Mouse (Mus musculus) heart, postnatal 36 days (tissue): ENCODE data around the gene Arsg. TPM values are rescaled to one million over a fixed set of nuclear protein-coding genes. Genes with fewer than 3 reads are reported as not detected.

Source experiments
- DNase-seq, 2 experiments: peaks; one replicate each; pipeline ENCODE4 v3.0.0; 2021 to 2022
- intact Hi-C: fragments of 180-260 bp; cut with DNase I; formaldehyde crosslinking; loops from one replicate; pipeline ENCODE4 v1.15.1; 2025
- total RNA-seq, 2 experiments: library from RNA; stranded (reverse); gene quantifications; 2 replicates each; pipeline ENCODE4 v1.2.3; 2021

The Arsg gene
- total RNA-seq, 2 experiments from 2014 or later, result 1.4 to 1.9 TPM

DNA sequence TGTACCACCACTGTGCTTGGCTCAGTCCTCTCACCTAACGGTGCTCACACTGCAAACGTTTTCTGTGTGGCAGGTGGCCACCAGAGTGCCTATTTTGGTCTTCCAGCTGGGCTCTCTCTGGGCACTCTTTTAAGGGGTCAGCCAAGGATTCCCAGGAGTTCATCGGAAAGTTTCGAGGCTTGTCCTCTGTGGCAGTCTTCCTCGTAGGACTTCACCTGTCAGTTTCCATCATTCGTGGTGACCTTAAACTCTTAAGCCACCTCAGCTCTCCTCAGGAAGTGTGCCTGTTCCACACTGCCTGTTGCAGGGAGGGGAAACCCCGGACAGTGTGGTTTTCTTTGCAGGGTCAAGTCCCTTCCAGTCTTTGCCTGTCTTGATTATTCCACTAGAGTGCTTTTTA lies 96.6 kb downstream of the Arsg start:
- intact Hi-C loops, result no loop called here
- DNase-seq, result no peak

DNA sequence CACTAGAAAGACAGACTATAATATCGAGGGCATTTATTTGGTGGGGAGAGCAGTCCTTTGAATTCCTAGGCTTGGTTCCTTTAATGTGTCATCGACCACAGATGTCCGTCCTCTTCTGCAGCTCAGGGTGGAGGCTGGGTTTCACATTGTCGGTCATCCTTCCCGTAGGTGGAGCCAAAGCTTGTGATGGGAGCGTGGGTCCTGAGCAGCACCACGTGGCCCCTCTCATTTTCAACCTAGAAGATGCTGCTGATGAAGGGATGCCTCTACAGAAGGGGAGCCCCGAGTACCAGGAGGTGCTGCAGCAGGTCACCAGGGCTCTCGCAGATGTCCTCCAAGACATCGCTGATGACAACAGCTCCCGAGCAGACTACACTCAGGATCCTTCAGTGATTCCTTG lies 98.9 kb downstream of the Arsg start:
- DNase-seq, result no peak
- intact Hi-C loops, result no loop called here

DNA sequence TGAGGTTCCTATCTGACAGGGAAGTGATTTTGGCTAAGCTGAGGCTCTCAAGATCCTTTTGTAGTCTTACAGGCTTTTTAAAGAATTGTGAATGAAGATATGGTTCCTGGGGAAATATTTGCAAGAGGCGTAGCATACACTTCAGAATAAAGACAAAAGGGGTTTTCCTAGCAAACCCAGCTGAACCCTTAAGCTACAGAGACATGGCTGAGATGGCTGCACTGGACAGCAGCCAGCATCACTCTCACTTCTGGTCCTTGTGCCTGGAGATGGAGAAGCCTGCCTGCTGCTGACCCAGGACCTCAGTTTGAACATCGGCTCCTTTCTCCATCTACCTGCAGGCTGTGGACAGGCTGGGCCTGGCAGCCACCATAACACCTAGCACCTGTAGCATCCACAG lies 101.4 kb downstream of the Arsg start:
- DNase-seq, result no peak
- intact Hi-C loops, result no loop called here

DNA sequence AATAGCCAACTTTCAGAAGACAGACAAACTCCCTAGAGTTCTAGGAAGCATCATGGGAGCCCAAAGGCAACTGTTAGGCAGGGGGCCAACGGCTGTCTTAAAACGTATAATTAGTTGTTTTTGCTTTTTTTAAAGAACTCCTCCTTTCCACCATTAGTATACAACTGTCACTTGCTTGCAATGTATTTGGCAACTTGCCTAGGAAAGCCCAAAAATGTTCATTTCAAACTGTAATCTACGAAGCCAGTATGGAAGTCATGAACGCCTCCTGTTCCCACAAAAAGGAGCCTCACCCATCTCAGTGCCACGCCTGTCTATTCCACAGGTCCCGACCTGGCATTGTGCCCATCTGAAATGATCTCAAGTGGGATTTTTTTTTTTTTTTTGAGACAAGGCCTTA lies 102.7 kb downstream of the Arsg start:
- intact Hi-C loops, result no loop called here
- DNase-seq, result no peak

DNA sequence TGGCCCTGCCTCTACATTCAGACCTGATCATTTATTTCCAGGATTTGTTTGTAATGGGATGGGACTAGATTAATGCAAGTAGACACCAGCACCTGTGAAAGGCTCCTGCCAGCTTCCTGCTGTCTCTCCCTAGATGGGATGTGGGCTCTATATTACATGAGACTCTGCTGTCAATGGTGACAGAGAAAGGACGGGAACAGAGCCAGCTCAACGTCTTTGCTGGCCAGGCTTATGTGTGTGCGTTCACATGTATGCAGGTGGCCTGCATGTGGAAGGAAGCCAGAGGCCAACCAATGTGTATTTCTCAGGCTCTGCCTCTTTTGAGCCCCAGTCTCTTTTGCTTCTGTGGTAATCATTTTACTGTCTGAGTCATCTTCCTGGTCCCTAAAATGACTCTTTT lies 105.4 kb downstream of the Arsg start:
- intact Hi-C loops, result no loop called here

DNA sequence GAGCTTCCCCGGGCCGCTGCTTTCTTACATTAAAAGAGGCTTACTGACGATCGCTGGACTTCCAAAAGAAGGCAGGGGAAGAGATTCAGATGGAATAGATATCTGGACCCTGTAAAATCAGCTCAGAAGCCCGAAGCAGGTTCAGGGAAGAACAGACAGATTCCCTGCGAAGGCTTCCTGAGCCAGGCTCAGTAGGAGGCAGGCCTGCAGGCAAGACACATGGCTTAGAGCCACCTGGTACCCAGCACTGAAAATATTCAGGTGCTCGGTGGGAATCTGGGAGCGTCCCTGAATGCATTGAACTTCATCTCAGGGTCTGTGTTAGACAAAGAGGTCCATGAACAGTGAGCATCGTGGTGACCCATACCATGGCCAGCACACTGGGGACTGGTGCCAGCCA lies 106.8 kb downstream of the Arsg start:
- no peak for DNase-seq
- intact Hi-C loops, result no loop called here

More for the DNA sequence above, 105.4 kb downstream of the Arsg start:
- DNase-seq, result no peak

DNA sequence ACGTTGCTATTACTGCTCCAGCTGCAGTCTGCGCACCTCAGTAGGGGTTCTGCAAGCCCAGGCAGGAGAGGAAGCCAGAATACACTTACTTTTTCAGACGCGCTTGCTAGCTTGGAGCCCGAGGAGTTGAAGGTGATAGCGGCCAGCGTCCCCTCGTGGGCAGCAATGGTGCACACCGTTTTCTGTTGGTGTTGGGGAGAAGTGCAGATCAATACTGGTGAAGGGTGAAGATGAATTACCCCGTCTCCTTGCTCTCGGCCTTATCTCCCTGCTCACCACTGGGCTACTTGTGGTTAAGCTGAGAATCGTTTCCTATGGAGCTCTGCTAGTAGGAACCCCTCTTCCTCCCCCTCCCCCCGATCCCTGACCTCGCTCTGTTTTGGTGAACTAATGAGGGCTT lies 110.8 kb downstream of the Arsg start:
- intact Hi-C loops, result loop anchor here (2.0 kb wide), 2 partner anchors 37 to 267 kb away; no protein-coding TSS in a partner anchor
- DNase-seq, result no peak

DNA sequence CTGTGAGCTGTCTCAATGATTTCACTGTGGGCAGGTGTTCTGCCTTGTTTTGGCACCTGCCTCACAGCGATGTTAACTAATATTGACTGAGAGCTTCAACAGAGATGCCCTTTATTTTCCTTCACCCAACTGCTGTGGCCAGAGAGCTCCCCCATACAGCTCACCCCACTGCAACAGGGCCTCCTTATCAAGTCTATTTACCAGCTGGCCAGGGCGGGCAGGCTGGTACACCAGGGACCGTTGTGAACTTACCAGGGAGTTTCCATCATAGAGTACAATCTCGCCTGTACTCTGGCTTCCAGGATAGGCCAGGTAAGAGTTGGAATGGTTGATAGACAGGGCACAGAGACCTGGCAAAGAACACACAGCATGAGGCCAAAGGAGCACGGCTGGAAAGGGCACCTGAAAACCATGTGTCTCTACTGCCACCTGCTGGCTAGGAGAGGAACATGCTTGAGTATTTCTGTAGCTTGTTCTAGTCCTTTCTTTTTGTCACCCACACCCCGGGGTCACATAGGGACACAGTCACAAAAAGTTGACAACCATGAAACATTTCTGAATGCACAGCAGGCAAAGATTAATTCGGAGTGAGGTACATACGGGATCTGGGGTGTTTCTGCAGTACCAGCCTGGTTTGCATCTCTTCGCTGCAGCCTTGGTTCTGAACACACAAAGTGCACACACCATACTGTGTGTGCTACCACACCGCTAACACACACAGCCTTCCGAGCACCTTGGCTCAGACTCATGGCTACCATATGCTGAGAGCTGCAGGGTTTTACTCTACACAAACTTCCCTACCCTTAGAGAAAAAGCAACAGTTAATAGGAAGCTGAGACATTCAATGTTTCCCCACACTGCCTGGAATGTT lies 111.9 kb downstream of the Arsg start:
- DNase-seq, result peak; percentile 75 to 76
- intact Hi-C loops, result loop anchor here (1.0 to 5.0 kb wide), 5 partner anchors 36 to 341 kb away; no protein-coding TSS in a partner anchor

DNA sequence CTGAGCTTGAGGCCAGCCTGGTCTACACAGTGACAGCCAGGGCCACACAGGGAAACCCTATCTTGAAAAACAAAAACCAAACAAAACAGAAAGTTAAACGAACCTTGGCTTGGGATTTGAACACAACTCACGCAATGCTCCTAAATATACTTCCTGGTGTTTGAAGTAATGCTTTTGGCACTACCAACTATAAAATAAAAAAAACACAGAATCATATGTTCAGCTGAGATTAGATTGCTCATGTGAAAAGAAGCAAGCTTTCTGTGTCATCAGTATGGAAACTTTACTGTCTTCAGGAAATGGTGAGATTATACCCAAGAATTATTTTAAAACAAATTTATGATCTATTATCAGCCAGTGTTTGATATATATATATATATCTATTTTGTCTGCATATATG lies 113.2 kb downstream of the Arsg start:
- no peak for DNase-seq
- intact Hi-C loops, result loop anchor here (5.0 kb wide), 1 partner anchor 254 kb away; no protein-coding TSS in a partner anchor

DNA sequence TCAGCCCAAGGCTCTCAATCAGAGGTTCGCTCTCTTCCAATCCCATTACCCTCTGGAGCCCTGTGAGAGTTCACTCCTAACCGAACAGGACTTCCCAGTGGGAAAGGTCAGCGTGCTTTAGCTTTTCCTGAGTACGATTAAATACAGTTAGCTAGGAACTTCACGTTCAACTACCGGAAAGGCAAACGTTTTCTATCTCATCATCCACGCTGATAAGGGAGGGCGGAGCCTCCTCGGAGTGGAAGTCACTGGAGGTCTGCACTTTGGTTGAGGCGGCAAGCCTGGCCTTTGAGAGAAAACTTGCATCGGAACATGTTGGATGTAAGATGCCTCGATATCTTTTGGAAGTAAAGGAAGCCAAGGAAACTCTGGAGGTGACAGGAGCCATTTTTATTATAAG lies 113.8 kb downstream of the Arsg start:
- intact Hi-C loops, result loop anchor here (5.0 kb wide), 1 partner anchor 255 kb away; no protein-coding TSS in a partner anchor
- DNase-seq, result no peak

DNA sequence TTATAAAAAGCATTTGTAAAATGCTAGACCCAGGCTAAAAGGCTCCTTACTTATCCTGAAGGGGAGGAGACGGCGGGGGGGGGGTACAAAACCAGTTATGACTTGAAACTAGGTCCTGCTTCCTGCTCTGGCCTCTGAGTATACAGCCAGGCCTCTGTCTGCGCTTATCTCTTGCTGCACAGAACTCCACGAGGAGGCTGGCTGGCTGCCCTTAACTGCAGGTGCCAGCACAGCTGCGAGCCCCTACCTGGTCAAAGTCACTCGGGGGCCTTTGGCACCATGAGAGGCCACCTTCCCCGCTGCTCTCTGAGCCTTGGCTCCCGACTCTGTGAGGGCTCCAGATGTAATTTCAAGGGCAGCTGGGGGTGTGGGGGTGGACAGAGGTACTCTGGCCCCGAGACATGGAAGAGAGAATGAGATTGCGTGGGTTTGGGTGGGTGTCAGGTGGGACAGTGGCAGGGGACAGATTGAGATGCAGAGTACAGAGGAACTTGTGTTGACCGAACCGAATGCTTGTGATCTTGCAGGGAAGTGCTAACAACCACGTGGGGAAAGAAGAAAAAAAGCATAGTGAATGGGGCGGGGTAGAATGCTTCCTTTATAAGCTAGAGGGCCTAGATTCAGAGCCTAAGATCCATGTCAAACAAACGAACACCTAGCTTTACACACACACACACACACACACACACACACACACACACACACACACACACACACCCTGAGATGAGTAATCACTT lies 114.6 kb downstream of the Arsg start:
- peak; percentile 50 to 61 for DNase-seq
- intact Hi-C loops, result loop anchor here (5.0 kb wide), 1 partner anchor 256 kb away; no protein-coding TSS in a partner anchor

DNA sequence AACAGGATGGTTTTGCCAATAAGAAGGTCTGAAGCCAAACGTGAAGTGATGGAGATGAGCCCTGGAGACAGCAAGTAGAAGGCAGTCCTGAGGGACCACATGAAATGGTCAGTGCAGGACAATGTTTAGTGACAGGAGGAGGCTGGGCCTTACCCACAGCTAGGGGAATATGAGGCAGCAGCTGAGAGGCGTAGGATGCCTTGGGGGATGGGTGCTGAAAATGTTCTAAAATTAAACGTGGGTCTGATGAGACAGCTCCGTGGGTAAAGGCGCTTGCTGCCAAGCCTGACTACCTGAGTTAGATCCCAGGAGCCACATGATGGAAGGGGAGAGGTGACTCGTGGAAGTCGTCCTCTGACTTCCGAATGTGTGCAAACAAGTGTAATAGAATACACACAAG lies 116.8 kb downstream of the Arsg start:
- intact Hi-C loops, result no loop called here
- DNase-seq, result no peak

DNA sequence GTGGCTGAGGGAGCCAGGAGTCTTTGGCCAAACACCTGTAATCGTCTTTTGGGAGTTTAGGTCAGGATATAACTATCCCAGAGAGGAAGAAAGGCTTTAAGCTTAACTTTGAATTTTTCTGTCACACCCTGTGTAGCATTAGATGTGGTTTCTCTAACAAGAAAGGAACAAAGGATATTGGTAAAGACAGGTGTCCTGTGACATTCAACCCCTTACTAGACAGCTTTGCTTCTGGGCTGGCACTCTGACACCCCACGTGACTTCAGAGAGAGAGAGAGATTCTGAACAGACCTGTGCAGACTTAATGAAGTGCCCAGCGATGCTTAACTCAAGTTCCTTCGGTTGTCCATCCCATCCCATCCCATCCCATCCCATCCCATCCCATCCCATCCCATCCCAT lies 118.3 kb downstream of the Arsg start:
- intact Hi-C loops, result no loop called here
- DNase-seq, result no peak

DNA sequence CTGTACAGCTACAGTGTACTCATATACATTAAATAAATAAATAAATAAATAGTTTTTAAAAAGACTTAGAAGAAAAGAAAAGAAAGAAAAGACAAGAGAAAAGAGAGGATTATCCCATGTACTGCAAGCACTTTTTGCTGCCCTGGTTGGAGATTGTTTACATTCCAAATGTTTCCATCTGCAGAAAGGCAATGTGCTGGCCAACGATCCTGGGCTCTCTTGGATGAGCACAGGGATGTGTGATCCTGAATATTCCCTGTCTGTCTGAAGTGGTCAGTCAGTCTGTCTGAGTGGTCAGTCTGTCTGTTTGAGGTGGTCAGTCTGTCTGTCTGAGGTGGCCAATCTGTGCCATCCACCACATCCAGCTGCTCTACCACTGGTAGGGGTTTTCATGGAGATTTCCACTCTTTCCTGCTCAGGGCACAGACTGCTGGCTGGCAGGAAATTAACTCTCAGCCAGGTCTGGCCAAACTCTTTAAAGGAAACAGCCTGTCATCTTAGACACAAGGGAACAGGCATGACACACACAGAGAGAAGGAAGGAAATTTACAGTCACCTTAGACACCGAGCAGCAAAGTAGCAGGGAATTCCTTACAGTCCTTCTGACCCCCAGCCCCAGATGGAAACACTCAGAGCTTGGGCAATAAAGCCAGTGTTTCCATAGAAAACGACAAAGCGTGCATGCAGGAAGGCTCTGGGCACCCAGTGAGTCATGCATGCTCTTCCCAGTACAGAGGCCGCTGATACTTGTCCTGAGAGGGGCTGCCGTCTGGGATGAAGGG lies 120.2 kb downstream of the Arsg start:
- intact Hi-C loops, result no loop called here

DNA sequence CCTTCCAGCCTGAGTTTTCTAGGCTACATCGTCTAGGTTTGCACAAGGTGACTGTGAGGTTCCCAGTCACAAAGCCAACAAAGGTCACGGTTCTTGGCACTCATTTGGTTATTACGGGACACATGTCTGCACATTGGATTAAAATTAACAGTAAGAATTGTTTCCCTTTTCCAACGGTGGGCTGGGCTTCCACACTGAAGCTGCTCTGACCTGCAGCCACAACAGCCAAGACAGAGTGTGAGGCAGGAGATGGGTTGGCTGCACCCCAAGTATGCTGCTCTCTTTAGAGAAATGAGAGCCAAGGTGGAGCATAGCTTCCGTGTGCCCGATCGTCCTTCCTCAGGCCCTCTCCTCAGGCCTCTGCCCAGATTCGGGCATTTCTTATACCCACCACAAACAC lies 121.6 kb downstream of the Arsg start:
- DNase-seq, result peak; percentile 18 to 34
- intact Hi-C loops, result no loop called here

More for the DNA sequence above, 120.2 kb downstream of the Arsg start:
- DNase-seq, result no peak

DNA sequence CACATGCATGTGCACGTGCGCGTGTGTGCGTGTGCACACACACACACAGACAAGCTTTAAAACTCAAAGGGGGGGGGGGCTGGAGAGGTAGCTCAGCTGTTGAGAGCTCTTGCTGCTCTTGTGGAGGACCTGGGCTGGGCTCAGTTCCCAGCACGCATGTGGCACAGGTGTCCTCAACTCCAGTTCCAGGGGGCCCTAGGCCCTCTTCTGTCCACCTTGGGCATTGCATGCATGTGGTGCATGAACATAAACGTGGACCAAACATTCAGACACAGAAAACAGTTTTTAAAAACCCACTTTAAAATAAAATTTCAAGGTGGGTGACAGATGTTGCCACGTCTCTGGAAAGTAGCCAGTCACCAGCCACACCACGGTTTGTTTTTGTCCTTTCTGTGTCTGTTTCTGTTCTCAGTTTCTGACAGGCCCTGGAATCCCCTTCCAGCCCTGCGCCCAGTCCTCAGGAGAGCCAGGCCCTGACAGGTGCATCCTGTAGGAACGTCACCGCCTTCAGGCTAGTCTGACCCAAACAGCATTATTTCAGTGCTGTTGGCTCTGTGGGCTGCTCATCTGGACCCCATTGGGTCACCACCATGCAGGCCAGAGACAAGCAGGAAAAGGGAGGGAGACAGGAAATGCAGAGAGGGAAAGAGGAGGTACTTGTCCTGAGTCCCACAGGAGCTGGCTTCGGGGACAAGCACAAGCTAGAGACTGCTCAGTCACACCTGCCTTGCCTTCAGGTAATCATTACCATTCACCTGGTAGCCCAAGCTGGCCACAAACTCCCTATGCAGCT lies 125.8 kb downstream of the Arsg start:
- no peak for DNase-seq
- intact Hi-C loops, result no loop called here

DNA sequence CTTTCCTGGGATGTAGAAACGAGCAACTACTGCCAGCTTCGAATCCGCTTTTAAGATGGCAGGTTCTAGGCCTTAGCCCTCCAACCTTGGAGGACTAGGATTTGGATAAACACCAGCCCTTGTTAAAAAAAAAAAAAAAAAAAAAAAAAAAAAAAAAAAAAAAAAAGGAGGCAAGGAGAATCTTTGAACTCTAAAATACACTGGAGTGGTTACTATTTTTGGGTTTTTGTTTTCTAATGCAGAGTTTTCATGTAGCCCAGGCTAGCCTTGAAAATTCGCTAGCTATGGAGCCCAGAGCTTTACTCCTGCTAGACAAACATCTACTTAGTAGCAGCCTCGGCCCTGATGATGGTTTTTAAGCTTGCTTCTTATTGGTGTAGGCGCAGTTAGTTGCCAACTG lies 134.4 kb downstream of the Arsg start:
- DNase-seq, result no peak
- intact Hi-C loops, result no loop called here

DNA sequence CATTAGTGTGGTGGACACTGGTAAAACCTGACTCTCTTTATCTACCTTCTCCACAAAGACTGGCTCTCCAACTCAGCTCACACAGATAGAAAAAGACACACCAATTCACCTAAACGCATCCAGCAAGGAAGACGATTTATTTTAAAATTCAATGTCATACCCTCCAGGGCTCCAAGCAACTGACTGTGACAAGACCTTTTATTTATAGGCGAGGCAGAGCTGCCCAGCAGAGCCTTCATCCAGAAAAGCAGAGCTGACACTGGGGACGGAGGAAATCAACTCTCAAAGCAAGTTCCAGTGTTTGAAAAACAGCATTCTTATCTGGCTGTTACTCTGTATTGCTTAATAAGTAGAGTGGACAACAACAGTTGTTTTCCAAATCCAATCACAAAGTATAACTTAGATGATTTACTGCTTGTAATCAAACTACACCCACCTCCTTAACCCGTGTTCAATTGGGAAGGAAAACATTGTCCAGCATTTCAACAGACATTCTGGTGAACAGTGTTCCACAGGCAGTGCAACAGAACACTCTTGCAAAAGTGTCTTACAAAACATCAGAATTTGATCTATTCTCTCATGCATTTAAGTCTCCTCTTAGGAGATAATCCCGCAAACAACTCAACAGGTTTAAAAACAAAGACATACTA lies 135.9 kb downstream of the Arsg start:
- intact Hi-C loops, result no loop called here
- DNase-seq, result no peak

DNA sequence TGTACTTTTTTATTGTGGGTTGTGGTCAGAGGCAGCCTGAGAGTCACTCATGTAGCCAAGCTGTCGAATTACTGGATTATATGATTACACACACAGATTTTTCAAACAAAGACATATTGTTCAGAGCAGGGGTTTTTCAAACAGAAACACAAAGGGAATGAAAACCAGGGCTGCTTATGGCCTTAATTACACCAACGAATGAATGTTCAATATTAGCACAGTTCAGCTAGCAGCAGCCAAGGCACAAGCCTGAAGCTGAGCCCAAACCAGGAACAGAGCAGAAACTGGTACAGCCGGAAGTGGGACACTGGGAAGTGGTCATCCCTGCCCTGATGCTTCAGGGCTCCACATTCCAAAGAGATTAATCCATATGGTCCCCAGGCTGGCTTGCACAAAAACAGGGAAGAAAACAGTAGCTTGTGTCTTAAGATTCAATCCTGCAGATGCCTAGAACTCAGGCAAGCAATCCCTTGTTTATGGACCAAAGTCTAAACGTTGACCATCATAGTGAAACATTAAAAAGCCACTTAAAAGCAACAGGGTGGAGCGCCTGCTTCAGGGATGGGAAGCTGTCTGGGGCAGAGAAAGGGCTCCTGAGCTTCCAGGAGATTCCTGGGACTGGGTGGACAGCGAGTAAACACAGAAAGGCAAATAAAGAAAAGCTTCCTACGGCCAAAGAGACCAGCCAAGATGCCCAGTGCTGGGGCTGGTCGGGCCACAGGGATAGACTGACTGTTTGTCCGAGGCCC lies 137.0 kb downstream of the Arsg start:
- DNase-seq, result no peak
- intact Hi-C loops, result loop anchor here (2.0 to 10.0 kb wide), 2 partner anchors 13 to 275 kb away; no protein-coding TSS in a partner anchor
